Mouse (Mus musculus): ENCODE measurements at regions not wholly inside any gene's neighbourhood (a gene's known extent, or its start where the extent isn't known, plus 50 kb on each side); places are given as distances from the start of the nearest gene placed in this dataset.

GRCm38 (mm10) chr2:159950369-159950768, 383.6 kb downstream of the Gm826 start:
- 37% methylated on average over 1 of the region's 1 CpGs for WGBS
- Histone ChIP-seq H3K27ac (ENCODE audit: control insufficient read depth, insufficient read depth, low read depth, low read length, poor library complexity) (no peak overlapping the region), H3K4me3 (replicated peaks; ENCODE audit: control insufficient read depth, low read depth, low read length) (no peak overlapping the region), H3K4me1 (ENCODE audit: control insufficient read depth, insufficient read depth, low read length) (no peaks in the 10 kb centered on the region)
- TF ChIP-seq CTCF (IDR thresholded peaks at IDR 0.05; ENCODE audit: control insufficient read depth, insufficient read depth, low read length) (no peak), POLR2A (IDR thresholded peaks at IDR 0.05; ENCODE audit: borderline replicate concordance, control insufficient read depth, low read depth, low read length) (no peak)

DNA sequence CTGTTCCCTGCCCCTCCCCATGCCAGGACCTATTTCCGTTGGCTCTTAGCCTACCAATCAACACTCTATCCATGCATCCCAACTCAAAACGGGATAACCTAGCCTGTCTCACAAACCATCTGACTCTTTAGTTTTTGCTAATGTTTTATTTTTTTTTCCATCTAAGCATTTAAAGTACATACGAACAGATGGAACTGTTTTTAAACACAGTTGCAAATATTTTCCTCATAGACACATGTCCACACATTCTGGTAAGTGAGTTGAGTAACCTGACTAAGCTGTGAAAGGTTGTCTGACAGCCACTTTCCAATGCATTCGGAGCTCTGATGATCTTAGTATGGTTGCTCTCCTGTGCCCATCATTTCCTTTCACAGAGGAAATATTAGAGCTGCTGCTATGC, 384.9 kb downstream of the Gm826 start:
- no peak overlapping the region for H3K4me3 ChIP-seq (replicated peaks; ENCODE audit: control insufficient read depth, low read depth, low read length)
- 66% methylated on average over 4 of the region's 4 CpGs for WGBS

GRCm38 (mm10) chr2:159930744-159931143, 403.2 kb downstream of the Gm826 start:
- no peak for TF ChIP-seq POLR2A (IDR thresholded peaks at IDR 0.05; ENCODE audit: borderline replicate concordance, control insufficient read depth, low read depth, low read length)
- no peak for TF ChIP-seq CTCF (IDR thresholded peaks at IDR 0.05; ENCODE audit: control insufficient read depth, insufficient read depth, low read length)
- WGBS = 63% methylated on average over 2 of the region's 2 CpGs
- Histone ChIP-seq H3K27ac (ENCODE audit: control insufficient read depth, insufficient read depth, low read depth, low read length, poor library complexity) (no peak overlapping the region), H3K4me3 (replicated peaks; ENCODE audit: control insufficient read depth, low read depth, low read length) (no peak overlapping the region), H3K4me1 (ENCODE audit: control insufficient read depth, insufficient read depth, low read length) (no peaks in the 10 kb centered on the region)

More for the DNA sequence above, 384.9 kb downstream of the Gm826 start:
- H3K27ac ChIP-seq (ENCODE audit: control insufficient read depth, insufficient read depth, low read depth, low read length, poor library complexity) = no peak overlapping the region
- TF ChIP-seq CTCF (IDR thresholded peaks at IDR 0.05; ENCODE audit: control insufficient read depth, insufficient read depth, low read length) = no peak
- TF ChIP-seq POLR2A (IDR thresholded peaks at IDR 0.05; ENCODE audit: borderline replicate concordance, control insufficient read depth, low read depth, low read length) = no peak
- H3K4me1 ChIP-seq (ENCODE audit: control insufficient read depth, insufficient read depth, low read length) = no peaks in the 10 kb centered on the region

DNA sequence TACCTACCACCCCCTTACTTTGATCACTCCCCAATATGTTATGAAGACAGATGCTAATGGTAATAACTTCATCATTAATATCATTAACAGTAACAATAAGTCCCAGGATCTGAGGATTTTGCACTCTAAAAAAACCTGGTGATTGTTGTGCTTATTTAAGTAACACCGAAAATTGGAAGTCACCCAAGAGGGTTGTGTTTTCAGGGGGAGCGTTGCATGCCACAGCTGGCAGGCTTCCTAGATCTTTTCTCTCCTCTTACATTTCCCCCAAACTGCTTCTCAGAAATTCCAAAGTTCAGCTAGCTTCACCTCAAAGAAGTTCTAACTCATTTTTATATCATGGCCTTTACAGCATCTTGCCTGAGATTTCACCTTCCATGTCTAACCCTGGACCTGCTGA, 444.3 kb downstream of the Gm826 start:
- 79% methylated on average over 2 of the region's 2 CpGs for WGBS
- TF ChIP-seq POLR2A (IDR thresholded peaks at IDR 0.05; ENCODE audit: borderline replicate concordance, control insufficient read depth, low read depth, low read length) = no peak
- no peak for TF ChIP-seq CTCF (IDR thresholded peaks at IDR 0.05; ENCODE audit: control insufficient read depth, insufficient read depth, low read length)
- H3K4me1 ChIP-seq (ENCODE audit: control insufficient read depth, insufficient read depth, low read length) = no peaks in the 10 kb centered on the region
- H3K27ac ChIP-seq (ENCODE audit: control insufficient read depth, insufficient read depth, low read depth, low read length, poor library complexity) = no peak overlapping the region
- no peak overlapping the region for H3K4me3 ChIP-seq (replicated peaks; ENCODE audit: control insufficient read depth, low read depth, low read length)

DNA sequence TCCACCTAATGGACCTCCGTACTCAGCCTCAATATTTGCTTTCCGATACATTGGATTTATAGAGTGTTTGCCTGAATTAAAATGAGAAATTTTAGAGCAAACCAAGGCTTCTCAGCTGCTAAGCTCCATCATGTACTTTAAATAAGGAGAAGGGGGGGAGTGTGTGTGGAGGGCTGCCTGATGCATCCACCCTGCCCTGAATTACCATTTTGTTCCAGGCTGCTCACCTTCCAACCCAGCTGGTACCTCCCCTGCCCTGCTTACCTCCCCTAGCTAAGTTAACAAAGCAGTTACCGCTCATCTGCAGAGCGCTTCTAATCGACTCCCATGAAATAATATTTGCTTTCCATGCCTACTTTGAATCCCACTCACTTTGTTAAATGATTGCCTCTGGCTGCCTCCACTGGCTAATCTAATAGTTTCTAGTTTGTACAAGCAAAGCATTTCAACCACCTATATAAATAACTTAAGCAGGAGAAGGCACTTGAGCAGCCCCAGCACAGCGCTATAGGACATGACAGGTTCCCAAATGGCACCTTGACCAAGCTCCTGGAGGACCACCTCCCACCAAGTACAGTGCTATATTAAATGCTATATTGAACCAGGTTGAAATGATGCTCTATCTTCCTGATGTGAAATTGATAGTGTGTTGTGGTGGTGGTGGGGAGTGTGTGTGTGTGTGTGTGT, 449.0 kb downstream of the Gm826 start:
- 85% methylated on average over 6 of the region's 6 CpGs for WGBS
- TF ChIP-seq CTCF (IDR thresholded peaks at IDR 0.05; ENCODE audit: control insufficient read depth, insufficient read depth, low read length) = no peak
- TF ChIP-seq POLR2A (IDR thresholded peaks at IDR 0.05; ENCODE audit: borderline replicate concordance, control insufficient read depth, low read depth, low read length) = no peak
- H3K4me1 ChIP-seq (ENCODE audit: control insufficient read depth, insufficient read depth, low read length) = no peaks in the 10 kb centered on the region
- H3K27ac ChIP-seq (ENCODE audit: control insufficient read depth, insufficient read depth, low read depth, low read length, poor library complexity) = no peak overlapping the region
- no peak overlapping the region for H3K4me3 ChIP-seq (replicated peaks; ENCODE audit: control insufficient read depth, low read depth, low read length)

GRCm38 (mm10) chr2:159866981-159867380, 467.0 kb downstream of the Gm826 start:
- WGBS = 35% methylated on average over 2 of the region's 2 CpGs
- TF ChIP-seq POLR2A (IDR thresholded peaks at IDR 0.05; ENCODE audit: borderline replicate concordance, control insufficient read depth, low read depth, low read length) = no peak
- no peak for TF ChIP-seq CTCF (IDR thresholded peaks at IDR 0.05; ENCODE audit: control insufficient read depth, insufficient read depth, low read length)

GRCm38 (mm10) chr2:159866391-159866790, 467.6 kb downstream of the Gm826 start:
- Histone ChIP-seq H3K4me3 (replicated peaks; ENCODE audit: control insufficient read depth, low read depth, low read length) (no peak overlapping the region), H3K4me1 (ENCODE audit: control insufficient read depth, insufficient read depth, low read length) (no peaks in the 10 kb centered on the region), H3K27ac (ENCODE audit: control insufficient read depth, insufficient read depth, low read depth, low read length, poor library complexity) (no peak overlapping the region)
- TF ChIP-seq POLR2A (IDR thresholded peaks at IDR 0.05; ENCODE audit: borderline replicate concordance, control insufficient read depth, low read depth, low read length) (no peak), CTCF (IDR thresholded peaks at IDR 0.05; ENCODE audit: control insufficient read depth, insufficient read depth, low read length) (no peak)
- WGBS = 77% methylated on average over 1 of the region's 1 CpGs

More at GRCm38 (mm10) chr2:159866981-159867380, 467.0 kb downstream of the Gm826 start:
- Histone ChIP-seq H3K27ac (ENCODE audit: control insufficient read depth, insufficient read depth, low read depth, low read length, poor library complexity) (no peak overlapping the region), H3K4me3 (replicated peaks; ENCODE audit: control insufficient read depth, low read depth, low read length) (no peak overlapping the region), H3K4me1 (ENCODE audit: control insufficient read depth, insufficient read depth, low read length) (no peaks in the 10 kb centered on the region)

DNA sequence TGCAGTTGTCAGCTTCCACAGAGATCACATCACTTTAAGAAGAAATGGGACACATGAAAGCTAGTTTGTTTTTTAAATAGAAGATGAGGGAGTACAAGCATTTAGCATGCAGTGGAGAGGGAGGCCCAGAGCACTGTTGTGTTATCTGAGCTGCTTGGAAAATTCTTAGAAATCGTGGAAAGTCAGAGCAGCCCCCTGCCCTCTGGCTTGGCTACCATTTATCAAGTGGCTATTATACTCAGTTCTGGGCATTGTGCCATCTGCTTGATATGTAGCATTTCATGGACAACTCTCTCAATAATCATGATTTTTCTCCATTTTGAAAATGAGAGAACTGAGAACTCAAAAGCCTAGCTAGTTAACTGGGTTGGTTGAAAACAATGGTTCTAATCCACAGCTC, 470.8 kb downstream of the Gm826 start:
- 81% methylated on average over 1 of the region's 1 CpGs for WGBS
- no peak overlapping the region for H3K4me3 ChIP-seq (replicated peaks; ENCODE audit: control insufficient read depth, low read depth, low read length)
- TF ChIP-seq POLR2A (IDR thresholded peaks at IDR 0.05; ENCODE audit: borderline replicate concordance, control insufficient read depth, low read depth, low read length) = no peak
- TF ChIP-seq CTCF (IDR thresholded peaks at IDR 0.05; ENCODE audit: control insufficient read depth, insufficient read depth, low read length) = no peak
- H3K27ac ChIP-seq (ENCODE audit: control insufficient read depth, insufficient read depth, low read depth, low read length, poor library complexity) = no peak overlapping the region
- H3K4me1 ChIP-seq (ENCODE audit: control insufficient read depth, insufficient read depth, low read length) = no peaks in the 10 kb centered on the region
